Mouse (Mus musculus): ENCODE data around the gene Ptpdc1. TPM values are rescaled to one million over a fixed set of nuclear protein-coding genes. Genes with fewer than 3 reads are reported as not detected.

Ptpdc1 gene
- total and polyA plus RNA-seq, 3 experiments, result 0.11 TPM; not detected in 2

DNA sequence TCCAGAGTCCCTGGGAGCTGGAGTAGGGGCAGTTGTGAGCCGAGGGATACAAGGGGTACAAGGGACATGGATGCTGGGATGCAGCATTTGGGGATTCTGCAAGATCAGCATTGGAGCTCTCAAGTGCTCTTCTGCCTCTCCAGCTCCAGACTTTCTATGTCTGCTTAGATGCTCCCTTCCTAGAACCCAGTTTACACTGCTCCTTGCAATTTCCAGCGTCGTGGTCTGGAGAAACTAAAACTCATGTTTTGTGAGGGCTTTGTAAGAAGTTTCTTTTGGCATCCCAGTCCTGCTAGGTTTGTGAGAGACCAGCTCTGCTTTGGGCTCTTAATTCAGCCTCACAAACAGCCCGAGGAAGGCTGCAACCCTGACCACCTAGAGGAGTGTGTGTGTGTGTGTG lies 42.0 kb upstream of the Ptpdc1 start:
- H3K36me3 ChIP-seq (replicated peaks), result no peaks in the 10 kb centered on the region
- peaks cover 16% of the 10 kb centered on the region for H3K9me3 ChIP-seq (replicated peaks)
- peaks cover 52% of the 10 kb centered on the region; the same call in 1 of the 2 replicates for H3K27me3 ChIP-seq (ENCODE audit: insufficient read depth, low read length)
- H3K4me3 ChIP-seq (ENCODE audit: low read depth, low read length), result no peak overlapping the region
- TF ChIP-seq TAL1 (conservative IDR thresholded peaks at IDR 0.05; ENCODE audit: low read depth, low read length) (no peak), GATA2 (IDR thresholded peaks at IDR 0.05; ENCODE audit: borderline replicate concordance, low read depth, low read length) (no peak), POLR2AphosphoS5 (IDR thresholded peaks at IDR 0.05; ENCODE audit: insufficient replicate concordance, low read depth, low read length) (no peak), CTCF (IDR thresholded peaks at IDR 0.05; ENCODE audit: low read depth, low read length) (no peak), GATA1 (IDR thresholded peaks at IDR 0.05; ENCODE audit: borderline replicate concordance, low read length) (no peak)
- no peaks in the 10 kb centered on the region for H3K4me1 ChIP-seq (ENCODE audit: insufficient read depth, low read depth, low read length)
- DNase-seq (ENCODE audit: low spot score), result no peak
- ATAC-seq (ENCODE audit: extremely low read depth, insufficient number of reproducible peaks, low FRiP score, poor library complexity, severe bottlenecking), result no peak

DNA sequence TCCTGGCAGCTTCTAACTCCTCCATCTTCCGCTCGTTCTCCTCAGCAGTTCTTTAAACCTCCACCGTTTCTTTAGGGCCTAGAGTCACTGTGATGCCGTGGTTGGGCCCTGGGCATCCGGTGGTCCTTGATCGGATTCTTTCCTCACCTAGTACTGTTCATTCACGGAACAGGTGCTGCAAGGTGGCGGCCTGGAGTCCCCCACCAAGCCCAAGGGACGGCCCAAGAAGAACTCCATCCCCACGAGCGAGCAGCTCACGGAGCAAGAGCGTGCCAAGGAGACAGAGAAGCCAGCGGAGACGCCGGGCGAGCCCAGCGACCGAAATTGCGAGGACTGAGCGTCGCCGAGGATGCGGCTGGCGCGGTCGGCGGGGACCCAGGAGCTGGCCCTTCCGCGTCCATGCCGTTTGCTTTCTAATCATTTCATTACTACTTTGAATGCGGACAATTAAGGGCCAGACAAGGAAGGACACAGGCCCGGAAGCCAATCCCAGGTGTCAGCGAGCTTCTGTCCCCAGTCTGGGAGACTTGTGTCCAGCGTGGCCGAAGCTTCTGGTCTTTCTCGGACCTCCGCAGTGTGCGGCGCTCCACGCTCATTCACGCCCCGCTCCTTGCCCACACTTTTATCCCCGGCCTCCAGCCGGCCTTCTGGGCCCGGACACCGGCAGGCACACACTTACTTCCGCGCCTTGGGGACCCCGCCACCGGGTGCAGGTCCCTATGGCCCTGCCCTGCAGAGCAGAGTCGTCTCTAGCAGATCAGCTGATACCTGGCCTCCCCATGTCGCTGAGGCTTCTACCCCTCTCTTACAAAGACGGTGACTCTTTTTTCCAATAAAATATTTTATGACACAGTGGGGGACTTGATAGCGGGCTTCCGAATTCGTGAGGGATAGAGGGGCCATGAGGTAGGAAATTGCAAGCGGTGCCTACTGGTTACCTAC lies 40.5 kb upstream of the Ptpdc1 start:
- peaks cover 58% of the 10 kb centered on the region for H3K27me3 ChIP-seq (ENCODE audit: insufficient read depth, low read length)
- H3K4me1 ChIP-seq (ENCODE audit: insufficient read depth, low read depth, low read length), result no peaks in the 10 kb centered on the region
- DNase-seq (ENCODE audit: low spot score) (no peak), ATAC-seq (ENCODE audit: extremely low read depth, insufficient number of reproducible peaks, low FRiP score, poor library complexity, severe bottlenecking) (no peak)
- no peak for TF ChIP-seq TAL1 (conservative IDR thresholded peaks at IDR 0.05; ENCODE audit: low read depth, low read length)
- peaks cover 18% of the 10 kb centered on the region for H3K9me3 ChIP-seq (replicated peaks)
- no peaks in the 10 kb centered on the region for H3K36me3 ChIP-seq (replicated peaks)
- H3K4me3 ChIP-seq (ENCODE audit: low read depth, low read length), result no peak overlapping the region

GRCm38 (mm10) chr13:48664916-48665655 lies 39.6 kb upstream of the Ptpdc1 start:
- no peak for TF ChIP-seq TAL1 (conservative IDR thresholded peaks at IDR 0.05; ENCODE audit: low read depth, low read length)
- TF ChIP-seq GATA2 (IDR thresholded peaks at IDR 0.05; ENCODE audit: borderline replicate concordance, low read depth, low read length), result no peak
- TF ChIP-seq GATA1 (IDR thresholded peaks at IDR 0.05; ENCODE audit: borderline replicate concordance, low read length), result no peak
- no peak for TF ChIP-seq POLR2AphosphoS5 (IDR thresholded peaks at IDR 0.05; ENCODE audit: insufficient replicate concordance, low read depth, low read length)
- no peak for TF ChIP-seq CTCF (IDR thresholded peaks at IDR 0.05; ENCODE audit: low read depth, low read length)
- no peaks in the 10 kb centered on the region for H3K36me3 ChIP-seq (replicated peaks)
- peaks cover 18% of the 10 kb centered on the region for H3K9me3 ChIP-seq (replicated peaks)
- H3K4me1 ChIP-seq (ENCODE audit: insufficient read depth, low read depth, low read length), result no peaks in the 10 kb centered on the region
- H3K4me3 ChIP-seq (ENCODE audit: low read depth, low read length), result no peak overlapping the region
- no peak for ATAC-seq (ENCODE audit: extremely low read depth, insufficient number of reproducible peaks, low FRiP score, poor library complexity, severe bottlenecking)
- no peak for DNase-seq (ENCODE audit: low spot score)
- H3K27me3 ChIP-seq (ENCODE audit: insufficient read depth, low read length), result peaks cover 66% of the 10 kb centered on the region

DNA sequence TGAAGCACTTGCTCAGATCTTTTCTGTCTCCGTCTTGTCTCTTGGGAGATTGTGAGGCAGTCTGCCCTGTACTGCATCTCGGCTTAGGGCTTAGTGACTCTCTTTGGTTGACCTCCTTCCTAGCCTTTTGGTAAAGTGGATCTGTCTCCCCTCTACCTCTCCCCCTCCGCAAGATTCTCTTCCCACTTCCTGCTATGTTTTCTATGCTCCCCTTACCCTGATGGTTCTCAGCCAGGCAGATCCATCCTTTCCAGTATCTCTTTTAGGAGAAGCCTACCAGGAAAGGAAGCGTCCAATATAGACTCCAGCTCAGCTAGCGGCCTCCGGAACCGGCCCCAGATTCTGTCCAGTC lies 38.5 kb upstream of the Ptpdc1 start:
- no peak for ATAC-seq (ENCODE audit: extremely low read depth, insufficient number of reproducible peaks, low FRiP score, poor library complexity, severe bottlenecking)
- H3K4me1 ChIP-seq (ENCODE audit: insufficient read depth, low read depth, low read length), result no peaks in the 10 kb centered on the region
- DNase-seq (ENCODE audit: low spot score), result no peak
- H3K4me3 ChIP-seq (ENCODE audit: low read depth, low read length), result no peak overlapping the region
- no peaks in the 10 kb centered on the region for H3K36me3 ChIP-seq (replicated peaks)
- H3K27me3 ChIP-seq (ENCODE audit: insufficient read depth, low read length), result peaks cover 71% of the 10 kb centered on the region
- peaks cover 18% of the 10 kb centered on the region for H3K9me3 ChIP-seq (replicated peaks)
- TF ChIP-seq GATA1 (IDR thresholded peaks at IDR 0.05; ENCODE audit: borderline replicate concordance, low read length) (no peak), TAL1 (conservative IDR thresholded peaks at IDR 0.05; ENCODE audit: low read depth, low read length) (no peak), GATA2 (IDR thresholded peaks at IDR 0.05; ENCODE audit: borderline replicate concordance, low read depth, low read length) (no peak), POLR2AphosphoS5 (IDR thresholded peaks at IDR 0.05; ENCODE audit: insufficient replicate concordance, low read depth, low read length) (no peak), CTCF (IDR thresholded peaks at IDR 0.05; ENCODE audit: low read depth, low read length) (no peak)

- DNase-seq (ENCODE audit: low spot score) (no peak), ATAC-seq (ENCODE audit: extremely low read depth, insufficient number of reproducible peaks, low FRiP score, poor library complexity, severe bottlenecking) (no peak)
- peaks cover 69% of the 10 kb centered on the region for H3K27me3 ChIP-seq (ENCODE audit: insufficient read depth, low read length)
- H3K9me3 ChIP-seq (replicated peaks), result peaks cover 18% of the 10 kb centered on the region
- no peaks in the 10 kb centered on the region for H3K4me1 ChIP-seq (ENCODE audit: insufficient read depth, low read depth, low read length)
- H3K36me3 ChIP-seq (replicated peaks), result no peaks in the 10 kb centered on the region
- H3K4me3 ChIP-seq (ENCODE audit: low read depth, low read length), result no peak overlapping the region
- no peak for TF ChIP-seq POLR2AphosphoS5 (IDR thresholded peaks at IDR 0.05; ENCODE audit: insufficient replicate concordance, low read depth, low read length)
- TF ChIP-seq TAL1 (conservative IDR thresholded peaks at IDR 0.05; ENCODE audit: low read depth, low read length), result no peak
- no peak for TF ChIP-seq CTCF (IDR thresholded peaks at IDR 0.05; ENCODE audit: low read depth, low read length)
- no peak for TF ChIP-seq GATA1 (IDR thresholded peaks at IDR 0.05; ENCODE audit: borderline replicate concordance, low read length)
- no peak for TF ChIP-seq GATA2 (IDR thresholded peaks at IDR 0.05; ENCODE audit: borderline replicate concordance, low read depth, low read length)
Measured at GRCm38 (mm10) chr13:48663211-48663987, 37.9 kb upstream of the Ptpdc1 start.

All from G1E (cell line).